Mouse (Mus musculus) limb, embryonic 14.5 days (tissue): ENCODE measurements around the gene Sec22b. TPM values are rescaled to one million over a fixed set of nuclear protein-coding genes. Genes with fewer than 3 reads are reported as not detected.

Experiments used
- ATAC-seq: fragments of 200-750 bp; cut with Nextera tagmentation; 2 replicates; pipeline ENCODE4 v1.8.0; 2017; ENCODE audit warnings: low read depth, moderate number of reproducible peaks, moderate TSS enrichment; ENCODE audit not compliant: low FRiP score
- DNase-seq: peaks from one replicate; pipeline ENCODE4 v3.0.0-alpha.2; 2015; ENCODE audit warnings: low spot score
- H3K27ac ChIP-seq: fragments of 300-500 bp; sonication (generic); replicated peaks from 2 replicates; pipeline ENCODE4 v1.5.1; 2014; ENCODE audit warnings: low read depth, mild to moderate bottlenecking, low read length, moderate library complexity, mixed read lengths
- H3K27me3 ChIP-seq: fragments of 300-500 bp; sonication (generic); 2 replicates; pipeline ENCODE4 v1.6.1; 2014; ENCODE audit warnings: low read length, mixed read lengths; ENCODE audit not compliant: control insufficient read depth, insufficient read depth
- H3K36me3 ChIP-seq: fragments of 300-500 bp; sonication (generic); 2 replicates; pipeline ENCODE4 v1.6.1; 2014; ENCODE audit warnings: mild to moderate bottlenecking, low read length, moderate library complexity, mixed read lengths; ENCODE audit not compliant: control insufficient read depth, insufficient read depth
- H3K4me1 ChIP-seq: fragments of 300-500 bp; sonication (generic); 2 replicates; pipeline ENCODE4 v1.6.1; 2014; ENCODE audit warnings: antibody characterized with exemption, low read length, mixed read lengths; ENCODE audit not compliant: control insufficient read depth, insufficient read depth
- H3K4me2 ChIP-seq: fragments of 300-500 bp; sonication (generic); replicated peaks from 2 replicates; pipeline ENCODE4 v1.6.1; 2014; ENCODE audit warnings: low read depth, mild to moderate bottlenecking, low read length, moderate library complexity; ENCODE audit not compliant: severe bottlenecking
- H3K4me3 ChIP-seq: fragments of 300-500 bp; sonication (generic); replicated peaks from 2 replicates; pipeline ENCODE4 v1.5.1; 2014; ENCODE audit warnings: low read length
- H3K9ac ChIP-seq: fragments of 300-500 bp; sonication (generic); 2 replicates; pipeline ENCODE4 v1.6.1; 2014; ENCODE audit warnings: mild to moderate bottlenecking, low read depth, low read length, moderate library complexity; ENCODE audit not compliant: severe bottlenecking
- H3K9me3 ChIP-seq: fragments of 300-500 bp; sonication (generic); 2 replicates; pipeline ENCODE4 v1.6.1; 2016; ENCODE audit warnings: low read length; ENCODE audit not compliant: control insufficient read depth
- POLR2A ChIP-seq: fragments of 200-500 bp; IDR thresholded peaks from 2 replicates; pipeline ENCODE4 v1.8.0; 2012; ENCODE audit warnings: inconsistent platforms, mild to moderate bottlenecking, moderate library complexity, borderline replicate concordance; ENCODE audit not compliant: insufficient read depth, insufficient read length; ENCODE audit errors: extremely low read depth
- WGBS: fragments of 180-500 bp; shearing (Covaris S2); extraction: QIAGEN DNeasy Blood & Tissue Kit; methylation state at CpG from one replicate; pipeline ENCODE4 v1.1.7; 2014; 5-methylcytosine and 5-hydroxymethylcytosine counted together
- polyA plus RNA-seq, 2 experiments: library from polyadenylated mRNA; depleted of rRNA in 1 of 2; stranded (reverse) in 1 of 2; unstranded in 1 of 2; fragments of >200 nt; fragmentation: Nextera tagmentation in 1 of 2; extraction: Ambion mirVana in 1 of 2; gene quantifications; 2 replicates each; pipeline versions ENCODE4 v1.2.1 to v1.2.3; 2012 to 2014

Sec22b gene
- polyA plus RNA-seq, 2 experiments, result 110 to 194 TPM

DNA sequence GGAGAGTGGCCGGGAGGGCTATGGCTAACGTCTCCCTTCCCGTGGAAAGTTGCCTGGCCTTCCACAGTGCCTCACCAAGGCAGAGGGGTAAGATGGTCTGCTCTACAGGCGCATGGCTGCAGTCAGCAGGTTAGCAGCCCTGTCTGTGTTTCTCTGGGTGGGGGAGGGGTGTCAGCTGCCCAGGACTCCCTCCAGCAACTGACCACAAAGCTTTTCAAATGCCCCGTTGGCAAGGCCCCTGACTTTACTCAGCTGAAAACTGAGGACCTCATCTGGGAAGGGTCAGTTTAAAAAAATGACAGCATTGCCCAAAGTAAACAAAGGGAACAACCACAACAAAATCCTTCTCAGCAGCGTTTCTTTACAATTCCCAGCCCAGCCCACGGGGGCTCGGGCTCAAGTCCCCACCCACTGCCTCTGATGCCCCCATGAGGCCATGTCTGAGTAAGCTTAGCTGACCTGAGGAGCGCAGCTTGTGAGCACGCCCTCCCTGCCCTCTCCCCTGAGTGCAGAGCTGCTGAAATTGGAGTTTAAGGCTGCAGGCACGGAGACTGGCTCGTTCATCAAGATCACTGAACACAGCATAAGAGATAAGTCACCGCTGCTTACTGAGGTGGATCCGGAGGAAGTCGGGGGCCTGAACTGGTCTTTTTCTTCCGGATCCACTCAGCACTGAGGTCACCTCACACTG, 41.4 kb downstream of the Sec22b start:
- no peaks in the 10 kb centered on the region for H3K9me3 ChIP-seq
- TF ChIP-seq POLR2A, result no peak
- peak overlapping the region; percentile 91 for H3K27ac ChIP-seq
- peak overlapping the region; percentile 34 for H3K4me2 ChIP-seq
- no peaks in the 10 kb centered on the region for H3K27me3 ChIP-seq
- ATAC-seq (no peak; the same call in 1 of the 2 replicates), DNase-seq (no peak)
- H3K9ac ChIP-seq, result peak overlapping the region; percentile 44
- 9% methylated on average over 16 of the region's 16 CpGs for WGBS
- H3K4me1 ChIP-seq, result peaks cover 43% of the 10 kb centered on the region
- H3K36me3 ChIP-seq, result no peaks in the 10 kb centered on the region
- H3K4me3 ChIP-seq, result no peak overlapping the region

DNA sequence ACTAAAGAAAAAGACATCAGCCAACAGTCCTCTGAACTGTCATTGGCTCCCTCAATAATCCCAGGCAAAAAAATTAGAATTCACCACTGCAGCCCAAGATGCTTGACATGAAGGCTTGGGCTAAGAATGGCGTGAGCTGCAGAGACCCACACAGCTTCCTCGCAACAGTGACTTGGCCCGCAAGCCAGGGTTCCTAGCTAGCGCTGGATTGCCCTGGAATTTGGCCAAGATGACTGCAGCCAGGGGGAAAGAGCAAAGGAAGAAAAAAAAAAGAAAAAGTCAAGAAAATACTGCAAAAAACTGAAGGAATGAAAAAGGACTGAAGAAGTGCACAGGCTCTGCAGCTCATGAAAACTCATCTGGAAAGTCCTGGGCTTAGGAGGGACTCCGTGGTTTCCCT, 43.5 kb downstream of the Sec22b start:
- WGBS, result 33% methylated on average over 5 of the region's 5 CpGs

DNA sequence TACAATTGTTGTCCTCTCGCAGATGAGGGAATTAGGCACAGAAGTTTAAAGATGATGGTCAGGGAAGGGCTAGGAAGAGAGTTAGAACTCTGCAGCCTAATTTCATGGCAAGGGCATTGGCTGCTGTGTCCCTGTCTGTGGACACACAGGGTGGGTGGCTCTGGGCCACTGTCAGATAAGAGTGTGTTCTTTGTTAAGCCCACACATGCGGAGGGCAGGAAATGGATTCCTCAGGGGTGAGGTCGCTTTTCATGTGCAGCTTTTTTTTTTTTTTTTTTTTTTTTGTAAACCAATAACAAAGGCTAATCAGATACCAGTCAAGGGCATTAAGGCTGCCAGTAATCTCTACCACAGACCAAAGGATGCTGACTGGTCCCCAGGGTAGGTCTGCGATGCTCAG, 45.4 kb downstream of the Sec22b start:
- no peak for ATAC-seq
- WGBS, result 46% methylated on average over 4 of the region's 4 CpGs
- Histone ChIP-seq H3K27me3 (no peaks in the 10 kb centered on the region), H3K4me3 (no peak overlapping the region), H3K4me2 (no peak overlapping the region), H3K36me3 (no peaks in the 10 kb centered on the region), H3K9me3 (no peaks in the 10 kb centered on the region), H3K27ac (no peak overlapping the region), H3K9ac (no peak overlapping the region), H3K4me1 (peaks cover 25% of the 10 kb centered on the region)
- no peak for TF ChIP-seq POLR2A
- DNase-seq, result no peak

More for the DNA sequence above, 43.5 kb downstream of the Sec22b start:
- H3K4me3 ChIP-seq, result no peak overlapping the region
- no peak for DNase-seq
- peaks cover 43% of the 10 kb centered on the region for H3K4me1 ChIP-seq
- no peak for TF ChIP-seq POLR2A
- H3K36me3 ChIP-seq, result no peaks in the 10 kb centered on the region
- peak overlapping the region; percentile 20; the same call in 1 of the 2 replicates for H3K27ac ChIP-seq
- ATAC-seq, result no peak
- no peaks in the 10 kb centered on the region for H3K27me3 ChIP-seq
- no peak overlapping the region for H3K9ac ChIP-seq
- H3K4me2 ChIP-seq, result no peak overlapping the region
- no peaks in the 10 kb centered on the region for H3K9me3 ChIP-seq

DNA sequence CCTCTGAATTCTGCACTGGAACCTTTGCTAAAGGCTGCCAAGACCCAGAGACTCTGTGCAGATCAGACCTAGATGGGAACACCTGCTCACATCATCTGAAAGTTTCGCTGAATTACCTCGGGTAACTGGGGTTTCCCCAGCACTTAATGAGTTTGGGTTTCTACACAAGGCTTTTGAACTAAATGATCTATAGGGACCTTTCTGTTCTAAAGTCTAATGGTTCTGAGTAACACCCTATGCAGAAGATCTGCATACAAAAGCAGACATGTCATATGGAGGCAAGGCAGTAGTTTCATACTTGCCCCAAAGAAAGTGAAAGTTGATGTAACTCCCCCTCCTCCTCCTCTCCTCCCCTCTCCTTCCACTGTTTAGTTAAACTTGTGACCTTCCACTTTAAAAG, 47.5 kb downstream of the Sec22b start:
- H3K36me3 ChIP-seq, result no peaks in the 10 kb centered on the region
- H3K9me3 ChIP-seq, result no peaks in the 10 kb centered on the region
- H3K4me1 ChIP-seq, result peaks cover 11% of the 10 kb centered on the region
- no peak overlapping the region for H3K27ac ChIP-seq
- no peak for TF ChIP-seq POLR2A
- H3K27me3 ChIP-seq, result no peaks in the 10 kb centered on the region
- no peak overlapping the region for H3K4me2 ChIP-seq
- WGBS, result 76% methylated on average over 2 of the region's 2 CpGs
- no peak overlapping the region for H3K9ac ChIP-seq
- DNase-seq, result no peak
- H3K4me3 ChIP-seq, result no peak overlapping the region
- ATAC-seq, result no peak

DNA sequence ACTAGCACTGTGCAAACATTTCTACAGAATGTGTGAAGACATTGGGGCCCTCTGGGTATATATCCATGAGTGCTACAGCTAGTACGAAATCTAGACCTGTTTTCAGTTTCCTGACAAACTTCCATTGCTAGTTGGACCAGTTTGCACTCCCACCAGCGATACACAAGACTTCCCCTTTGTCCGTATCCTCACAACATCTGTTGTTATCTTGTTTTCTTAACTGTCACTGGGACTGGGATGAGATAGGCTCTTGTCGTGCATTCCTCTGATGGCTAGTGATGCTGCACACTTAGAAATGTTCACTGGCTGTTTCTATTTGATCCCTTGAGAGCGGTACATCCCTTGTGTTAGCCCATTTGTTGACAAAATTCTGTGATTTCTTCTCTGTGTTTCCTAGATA, 49.0 kb downstream of the Sec22b start:
- DNase-seq (no peak), ATAC-seq (no peak)
- Histone ChIP-seq H3K9me3 (no peaks in the 10 kb centered on the region), H3K36me3 (no peaks in the 10 kb centered on the region), H3K27me3 (no peaks in the 10 kb centered on the region), H3K9ac (no peak overlapping the region), H3K27ac (no peak overlapping the region), H3K4me2 (no peak overlapping the region), H3K4me3 (no peak overlapping the region), H3K4me1 (peaks cover under 1% of the 10 kb centered on the region)
- 71% methylated on average over 5 of the region's 5 CpGs for WGBS
- TF ChIP-seq POLR2A, result no peak

DNA sequence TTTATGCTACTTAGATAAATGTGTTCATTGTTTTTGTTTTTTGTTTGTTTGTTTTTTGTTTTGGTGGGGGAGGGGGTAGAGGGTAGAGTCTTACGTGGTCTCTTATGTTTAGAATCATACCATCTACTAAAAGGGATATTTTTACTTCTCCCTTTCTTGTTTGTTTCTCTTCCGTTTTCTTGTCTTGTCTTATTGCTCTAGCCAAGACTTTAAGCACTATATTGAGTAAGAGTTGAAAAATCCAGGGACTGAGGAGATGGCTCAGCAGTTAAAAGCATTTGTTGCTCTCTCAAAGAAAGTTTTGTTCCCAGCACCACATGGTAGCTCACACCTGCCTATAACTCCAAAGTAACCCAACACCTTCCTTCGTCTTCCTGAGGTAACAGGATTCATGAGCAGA, 50.1 kb downstream of the Sec22b start:
- 72% methylated on average over 3 of the region's 3 CpGs for WGBS
- Histone ChIP-seq H3K4me2 (no peak overlapping the region), H3K4me1 (no peaks in the 10 kb centered on the region), H3K36me3 (no peaks in the 10 kb centered on the region), H3K4me3 (no peak overlapping the region), H3K27me3 (no peaks in the 10 kb centered on the region), H3K27ac (no peak overlapping the region), H3K9me3 (no peaks in the 10 kb centered on the region), H3K9ac (no peak overlapping the region)
- DNase-seq (no peak), ATAC-seq (no peak)
- no peak for TF ChIP-seq POLR2A
